In genomic region chr2:72475423-72475796, GRCm38 (mm10) we compare ENCODE assay signal across 1 mouse cellular context.
A peak's percentile ranks its signal among the peaks of the same experiment; 100 is the strongest.
TF ChIP-seq lines count a peak whose summit lies in the region.

No protein-coding gene starts in this region.

TF ChIP-seq in MEL, 35 proteins besides CTCF, POLR2A, EP300 and RAD21 (continued from another document):
- TF ChIP-seq SIN3A (IDR thresholded peaks at IDR 0.05; ENCODE audit: low read length) (peak; percentile 75; the same call in 1 of the 2 replicates), GABPA (IDR thresholded peaks at IDR 0.05; ENCODE audit: low read depth, low read length) (no peak), MEF2A (IDR thresholded peaks at IDR 0.05; ENCODE audit: extremely low read depth, insufficient replicate concordance, low read depth, low read length, poor library complexity, severe bottlenecking) (peak; percentile 95), GATA1 (IDR thresholded peaks at IDR 0.05; ENCODE audit: low read depth, low read length) (peak; percentile 95), POLR2AphosphoS2 (IDR thresholded peaks at IDR 0.05; ENCODE audit: low read length) (no peak)
TF ChIP-seq in MEL: peak in this region for 18.
